Mouse (Mus musculus) kidney, embryonic 15.5 days (tissue): ENCODE data around the gene Cdkal1. TPM values are rescaled to one million over a fixed set of nuclear protein-coding genes. Genes with fewer than 3 reads are reported as not detected.

Experiments used
- ATAC-seq: fragments of 200-750 bp; cut with Nextera tagmentation; replicated peaks from 2 replicates; pipeline ENCODE4 v1.8.0; 2017; ENCODE audit warnings: moderate TSS enrichment; ENCODE audit not compliant: low FRiP score
- H3K27ac ChIP-seq: fragments of 300-500 bp; sonication (generic); 2 replicates; pipeline ENCODE4 v1.5.1; 2015; ENCODE audit warnings: mild to moderate bottlenecking, inconsistent platforms
- H3K27me3 ChIP-seq: fragments of 300-500 bp; sonication (generic); 2 replicates; pipeline ENCODE4 v1.6.1; 2015; ENCODE audit warnings: inconsistent platforms
- H3K36me3 ChIP-seq: fragments of 300-500 bp; sonication (generic); 2 replicates; pipeline ENCODE4 v1.6.1; 2015; ENCODE audit warnings: inconsistent platforms
- H3K4me1 ChIP-seq: fragments of 300-500 bp; sonication (generic); 2 replicates; pipeline ENCODE4 v1.6.1; 2015; ENCODE audit warnings: inconsistent platforms
- H3K4me2 ChIP-seq: fragments of 300-500 bp; sonication (generic); 2 replicates; pipeline ENCODE4 v1.6.1; 2015; ENCODE audit warnings: moderate library complexity, mild to moderate bottlenecking, inconsistent platforms
- H3K4me3 ChIP-seq: fragments of 300-500 bp; sonication (generic); replicated peaks from 2 replicates; pipeline ENCODE4 v1.5.1; 2015; ENCODE audit warnings: mild to moderate bottlenecking, inconsistent platforms
- H3K9ac ChIP-seq: fragments of 300-500 bp; sonication (generic); 2 replicates; pipeline ENCODE4 v1.6.1; 2015; ENCODE audit warnings: mild to moderate bottlenecking, inconsistent platforms
- H3K9me3 ChIP-seq: fragments of 300-500 bp; sonication (generic); replicated peaks from 2 replicates; pipeline ENCODE4 v1.6.1; 2016; ENCODE audit warnings: inconsistent platforms
- WGBS: fragments of 180-500 bp; shearing (Covaris S2); methylation state at CpG from one replicate; pipeline ENCODE4 v1.1.7; 2015; ENCODE audit warnings: mixed read lengths; 5-methylcytosine and 5-hydroxymethylcytosine counted together
- polyA plus RNA-seq: library from polyadenylated mRNA; unstranded; fragments of >200 nt; fragmentation: Nextera tagmentation; extraction: Ambion mirVana; gene quantifications from 2 replicates; pipeline ENCODE4 v1.2.1, GENCODE M21; 2015

The Cdkal1 gene
- polyA plus RNA-seq, 1 experiment from 2014 or later, result 33.5 TPM

DNA sequence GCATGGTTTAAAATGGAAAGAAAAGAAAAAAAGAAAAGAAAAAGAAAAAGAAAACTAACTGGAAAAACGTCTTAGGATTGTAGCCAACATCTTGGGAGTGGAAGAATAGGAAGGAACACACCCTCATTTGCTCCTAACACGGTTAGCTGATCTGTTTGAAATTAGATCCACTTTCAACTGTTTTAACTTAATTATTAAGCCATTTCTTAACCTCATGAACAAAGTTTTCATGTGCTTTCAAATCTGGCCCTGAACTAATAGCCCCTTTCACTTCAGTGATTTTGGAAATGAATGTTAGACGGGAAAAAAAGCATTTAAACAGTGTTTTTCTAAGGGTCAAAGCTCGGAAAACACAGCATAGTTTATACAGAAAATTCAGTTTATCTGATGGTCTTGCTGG, 505.5 kb downstream of the Cdkal1 start:
- H3K27me3 ChIP-seq, result no peaks in the 10 kb centered on the region
- H3K36me3 ChIP-seq, result peaks cover 12% of the 10 kb centered on the region
- peak; percentile 61 for ATAC-seq
- H3K9me3 ChIP-seq, result 0 out of 2 replicates have a peak, but pooled peaks cover 4% of the 10 kb centered on the region
- H3K9ac ChIP-seq, result no peak overlapping the region
- H3K4me3 ChIP-seq, result no peak overlapping the region
- WGBS, result 43% methylated on average over 4 of the region's 4 CpGs
- peaks cover 32% of the 10 kb centered on the region for H3K4me1 ChIP-seq
- H3K4me2 ChIP-seq, result no peak overlapping the region
- peak overlapping the region; percentile 84 for H3K27ac ChIP-seq

- H3K27me3 ChIP-seq, result no peaks in the 10 kb centered on the region
- 0 out of 2 replicates have a peak, but pooled peaks cover 4% of the 10 kb centered on the region for H3K9me3 ChIP-seq
- H3K27ac ChIP-seq, result peak overlapping the region; percentile 43
- no peak overlapping the region for H3K4me3 ChIP-seq
- peak; percentile 26; the same call in 1 of the 2 replicates for ATAC-seq
- no peak overlapping the region for H3K4me2 ChIP-seq
- WGBS, result 78% methylated on average over 7 of the region's 7 CpGs
- no peak overlapping the region for H3K9ac ChIP-seq
- H3K36me3 ChIP-seq, result peaks cover 12% of the 10 kb centered on the region
- peaks cover 28% of the 10 kb centered on the region for H3K4me1 ChIP-seq
Observed at GRCm38 (mm10) chr13:29349386-29349961, 506.0 kb downstream of the Cdkal1 start.

GRCm38 (mm10) chr13:29348331-29348730, 507.1 kb downstream of the Cdkal1 start:
- no peak for ATAC-seq
- Histone ChIP-seq H3K36me3 (peaks cover 12% of the 10 kb centered on the region), H3K4me3 (no peak overlapping the region), H3K27me3 (no peaks in the 10 kb centered on the region), H3K4me2 (no peak overlapping the region), H3K9me3 (0 out of 2 replicates have a peak, but pooled peaks cover 4% of the 10 kb centered on the region), H3K9ac (no peak overlapping the region), H3K4me1 (peaks cover 23% of the 10 kb centered on the region), H3K27ac (no peak overlapping the region)
- 91% methylated on average over 3 of the region's 3 CpGs for WGBS

- no peak overlapping the region for H3K4me2 ChIP-seq
- H3K9me3 ChIP-seq, result no peaks in the 10 kb centered on the region
- 0 out of 2 replicates have a peak, but pooled peaks cover 6% of the 10 kb centered on the region for H3K36me3 ChIP-seq
- H3K27me3 ChIP-seq, result no peaks in the 10 kb centered on the region
- no peaks in the 10 kb centered on the region for H3K4me1 ChIP-seq
- no peak for ATAC-seq
- H3K9ac ChIP-seq, result no peak overlapping the region
- H3K4me3 ChIP-seq, result no peak overlapping the region
- no peak overlapping the region for H3K27ac ChIP-seq
- WGBS, result 90% methylated on average over 6 of the region's 6 CpGs
Observed at GRCm38 (mm10) chr13:29332640-29333412, 522.6 kb downstream of the Cdkal1 start.

DNA sequence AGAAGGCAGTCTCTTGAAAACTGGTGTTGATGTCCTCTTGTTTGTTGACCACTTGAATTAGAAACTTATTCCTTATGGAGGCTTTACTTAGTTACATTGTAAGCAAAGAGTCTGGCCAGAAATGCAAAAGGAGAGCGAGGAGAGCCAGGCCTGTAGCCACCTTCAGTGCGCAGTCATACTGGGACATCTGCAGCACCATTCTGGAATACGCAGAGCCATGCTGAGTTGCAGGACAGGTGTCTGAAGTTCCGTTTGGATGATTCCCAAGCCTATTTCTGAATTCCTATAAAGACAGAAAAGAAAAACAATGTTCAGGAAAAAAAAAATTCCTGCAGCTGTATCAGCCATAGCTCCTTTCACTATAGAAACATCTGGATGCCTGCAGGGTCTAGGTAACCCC, 529.5 kb downstream of the Cdkal1 start:
- Histone ChIP-seq H3K27ac (no peak overlapping the region), H3K4me2 (no peak overlapping the region), H3K36me3 (peaks cover 17% of the 10 kb centered on the region; the same call in 1 of the 2 replicates), H3K4me1 (no peaks in the 10 kb centered on the region), H3K9me3 (no peaks in the 10 kb centered on the region), H3K4me3 (no peak overlapping the region), H3K9ac (no peak overlapping the region), H3K27me3 (no peaks in the 10 kb centered on the region)
- ATAC-seq, result no peak
- 89% methylated on average over 4 of the region's 4 CpGs for WGBS

- Histone ChIP-seq H3K4me3 (no peak overlapping the region), H3K9me3 (no peaks in the 10 kb centered on the region), H3K9ac (no peak overlapping the region), H3K4me2 (no peak overlapping the region), H3K27me3 (no peaks in the 10 kb centered on the region), H3K4me1 (no peaks in the 10 kb centered on the region), H3K27ac (no peak overlapping the region), H3K36me3 (peaks cover 11% of the 10 kb centered on the region; the same call in 1 of the 2 replicates)
- no peak for ATAC-seq
- 55% methylated on average over 2 of the region's 2 CpGs for WGBS
Observed at GRCm38 (mm10) chr13:29320421-29320820, 535.1 kb downstream of the Cdkal1 start.

GRCm38 (mm10) chr13:29317703-29318102, 537.8 kb downstream of the Cdkal1 start:
- Histone ChIP-seq H3K9ac (no peak overlapping the region), H3K4me2 (no peak overlapping the region), H3K9me3 (no peaks in the 10 kb centered on the region), H3K36me3 (no peaks in the 10 kb centered on the region), H3K4me3 (no peak overlapping the region), H3K27ac (no peak overlapping the region), H3K27me3 (no peaks in the 10 kb centered on the region), H3K4me1 (0 out of 2 replicates have a peak, but pooled peaks cover 4% of the 10 kb centered on the region)
- no peak for ATAC-seq
- WGBS, result 98% methylated on average over 1 of the region's 1 CpGs

DNA sequence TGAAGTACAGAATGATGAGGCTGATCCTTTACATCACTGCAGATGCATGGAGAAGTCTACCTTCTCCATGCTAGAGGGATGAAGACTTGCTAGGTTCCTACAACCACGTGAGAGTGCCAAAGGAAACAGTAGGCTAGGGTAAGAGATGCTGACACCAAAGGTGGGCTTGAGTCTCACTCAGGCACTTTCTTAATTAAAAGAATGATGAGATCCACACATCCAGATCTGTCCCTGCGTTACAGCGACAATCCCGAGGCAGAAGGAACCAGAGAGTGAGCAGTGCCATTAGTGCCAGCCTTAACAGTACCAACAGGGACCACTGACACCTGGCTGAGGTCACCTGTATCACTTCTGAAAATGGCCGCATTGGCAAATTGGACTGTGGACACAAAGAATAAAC, 539.2 kb downstream of the Cdkal1 start:
- no peaks in the 10 kb centered on the region for H3K27me3 ChIP-seq
- no peaks in the 10 kb centered on the region for H3K9me3 ChIP-seq
- H3K4me3 ChIP-seq, result no peak overlapping the region
- no peak overlapping the region for H3K27ac ChIP-seq
- WGBS, result 92% methylated on average over 5 of the region's 5 CpGs
- no peak for ATAC-seq
- H3K4me2 ChIP-seq, result no peak overlapping the region
- H3K9ac ChIP-seq, result no peak overlapping the region
- H3K4me1 ChIP-seq, result 0 out of 2 replicates have a peak, but pooled peaks cover 4% of the 10 kb centered on the region
- no peaks in the 10 kb centered on the region for H3K36me3 ChIP-seq

DNA sequence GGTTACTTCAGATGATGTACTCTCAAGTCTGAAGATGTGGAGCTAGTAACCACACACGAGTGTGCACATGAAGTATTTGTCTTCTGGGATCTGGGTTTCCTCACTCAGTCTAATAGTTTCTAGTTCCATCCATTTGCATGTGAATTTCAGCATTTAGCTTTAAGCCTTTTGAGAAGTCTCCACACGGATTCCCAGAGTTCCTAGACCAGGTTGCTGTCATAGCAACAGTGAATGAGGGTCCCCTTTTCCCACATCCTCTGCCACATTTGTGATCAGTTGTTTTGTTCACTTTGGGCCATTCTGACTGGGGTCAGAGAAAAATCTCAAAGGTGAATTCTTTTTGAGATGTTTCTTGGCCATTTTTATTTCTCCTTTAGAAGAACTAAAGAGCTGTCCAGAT, 543.4 kb downstream of the Cdkal1 start:
- H3K36me3 ChIP-seq, result no peaks in the 10 kb centered on the region
- 0 out of 2 replicates have a peak, but pooled peaks cover 4% of the 10 kb centered on the region for H3K4me1 ChIP-seq
- WGBS, result 80% methylated on average over 2 of the region's 2 CpGs
- H3K27ac ChIP-seq, result no peak overlapping the region
- H3K4me3 ChIP-seq, result no peak overlapping the region
- no peak overlapping the region for H3K9ac ChIP-seq
- H3K9me3 ChIP-seq, result no peaks in the 10 kb centered on the region
- H3K27me3 ChIP-seq, result no peaks in the 10 kb centered on the region
- H3K4me2 ChIP-seq, result no peak overlapping the region
- ATAC-seq, result no peak

GRCm38 (mm10) chr13:29307420-29307819, 548.1 kb downstream of the Cdkal1 start:
- Histone ChIP-seq H3K36me3 (no peaks in the 10 kb centered on the region), H3K4me3 (no peak overlapping the region), H3K27me3 (no peaks in the 10 kb centered on the region), H3K9me3 (no peaks in the 10 kb centered on the region), H3K9ac (no peak overlapping the region), H3K4me2 (no peak overlapping the region), H3K27ac (no peak overlapping the region), H3K4me1 (no peaks in the 10 kb centered on the region)
- 37% methylated on average over 6 of the region's 6 CpGs for WGBS
- ATAC-seq, result no peak

DNA sequence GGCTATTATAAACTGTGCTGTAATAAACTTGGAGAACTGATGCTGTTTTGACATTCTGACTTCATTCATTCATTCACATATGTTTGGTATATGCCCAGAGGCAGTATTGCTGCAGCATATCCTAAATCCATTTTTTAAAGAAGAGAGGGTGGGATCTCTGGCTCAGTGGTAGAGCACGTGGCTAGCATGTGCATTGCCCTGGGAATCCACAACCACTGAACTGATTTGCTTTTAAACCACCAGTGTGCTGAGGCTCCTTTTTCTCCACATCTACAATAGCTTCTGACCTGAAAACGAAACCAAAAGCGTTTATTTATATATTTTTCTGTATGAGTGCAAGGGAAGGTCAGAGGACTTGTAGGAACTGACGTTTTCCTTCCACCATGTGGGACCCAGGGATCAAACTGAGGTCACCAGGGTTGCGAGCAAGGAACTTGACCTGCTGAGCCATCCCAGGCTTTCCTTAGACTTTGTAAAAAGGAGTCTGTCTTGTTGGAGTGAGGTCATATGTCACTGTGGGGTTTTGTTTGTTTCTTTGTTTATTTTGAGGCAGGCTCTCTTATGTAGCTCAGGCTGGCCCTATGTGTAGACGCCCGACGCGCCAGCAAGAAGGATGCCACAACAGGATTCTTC, 562.8 kb downstream of the Cdkal1 start:
- H3K9ac ChIP-seq, result no peak overlapping the region
- H3K9me3 ChIP-seq, result no peaks in the 10 kb centered on the region
- WGBS, result 73% methylated on average over 9 of the region's 9 CpGs
- H3K4me3 ChIP-seq, result no peak overlapping the region
- H3K4me1 ChIP-seq, result no peaks in the 10 kb centered on the region
- H3K4me2 ChIP-seq, result no peak overlapping the region
- no peaks in the 10 kb centered on the region for H3K36me3 ChIP-seq
- no peak for ATAC-seq
- H3K27me3 ChIP-seq, result no peaks in the 10 kb centered on the region
- H3K27ac ChIP-seq, result no peak overlapping the region

DNA sequence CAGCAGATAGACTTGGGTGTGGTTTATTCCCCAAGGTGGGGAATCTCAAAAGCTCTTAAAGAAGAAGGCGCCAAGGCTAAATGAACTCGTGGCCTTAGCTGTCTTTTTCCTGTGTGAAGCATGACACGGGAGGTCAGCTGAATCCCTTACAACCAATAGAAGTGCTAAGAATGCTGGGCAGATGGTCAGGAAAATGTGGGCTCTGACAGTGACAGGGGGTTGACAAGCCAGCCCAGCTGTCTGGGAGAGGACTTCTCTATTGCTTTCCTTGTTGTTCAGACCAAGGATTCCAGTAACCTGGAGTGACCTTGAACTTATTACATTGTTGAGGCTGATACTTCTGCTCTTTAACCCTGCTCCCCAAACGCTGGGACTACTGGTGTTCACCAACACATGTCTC, 564.9 kb downstream of the Cdkal1 start:
- 53% methylated on average over 4 of the region's 4 CpGs for WGBS
- H3K36me3 ChIP-seq, result no peaks in the 10 kb centered on the region
- ATAC-seq, result no peak
- no peak overlapping the region for H3K4me2 ChIP-seq
- H3K27me3 ChIP-seq, result no peaks in the 10 kb centered on the region
- H3K4me1 ChIP-seq, result 0 out of 2 replicates have a peak, but pooled peaks cover 2% of the 10 kb centered on the region
- no peak overlapping the region for H3K27ac ChIP-seq
- H3K9ac ChIP-seq, result no peak overlapping the region
- H3K9me3 ChIP-seq, result no peaks in the 10 kb centered on the region
- H3K4me3 ChIP-seq, result no peak overlapping the region
